Mouse (Mus musculus) liver, adult 2 months (tissue): ENCODE results near the gene Otulinl.

ENCODE experiments used
- CTCF ChIP-seq: fragments of 200-500 bp; IDR thresholded peaks from 2 replicates; pipeline ENCODE4 v1.5.1; 2011; ENCODE audit warnings: low read depth, low read length, control low read depth
- POLR2A ChIP-seq: fragments of 200-500 bp; IDR thresholded peaks from 2 replicates; pipeline ENCODE4 v1.6.1; 2011; ENCODE audit warnings: low read length, control low read depth; ENCODE audit not compliant: insufficient read depth; ENCODE audit errors: extremely low read depth

DNA sequence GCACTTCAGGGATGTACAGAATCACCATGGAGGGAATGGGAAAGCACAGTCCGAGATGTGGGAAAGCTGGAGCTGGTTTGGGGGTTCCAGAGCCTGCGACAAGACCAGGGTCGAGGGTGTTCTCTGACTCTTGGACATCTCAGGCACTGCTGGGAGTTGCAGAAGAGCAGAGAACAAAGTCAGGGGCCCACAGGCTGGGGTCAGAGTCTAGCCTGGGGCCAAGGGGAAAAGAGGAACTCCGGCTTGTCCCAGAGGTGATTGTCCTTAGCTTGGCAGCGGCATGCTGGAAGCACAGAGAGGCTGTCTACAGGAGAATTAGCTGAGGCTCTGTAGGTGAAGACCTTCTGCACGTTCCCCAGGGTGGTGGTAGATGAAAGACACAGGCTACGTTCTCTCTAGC is 37.3 kb upstream of the Otulinl start:
- TF ChIP-seq CTCF (no peak), POLR2A (no peak)
